Mouse (Mus musculus): Measurements from ENCODE around the gene Myo1b.

DNA sequence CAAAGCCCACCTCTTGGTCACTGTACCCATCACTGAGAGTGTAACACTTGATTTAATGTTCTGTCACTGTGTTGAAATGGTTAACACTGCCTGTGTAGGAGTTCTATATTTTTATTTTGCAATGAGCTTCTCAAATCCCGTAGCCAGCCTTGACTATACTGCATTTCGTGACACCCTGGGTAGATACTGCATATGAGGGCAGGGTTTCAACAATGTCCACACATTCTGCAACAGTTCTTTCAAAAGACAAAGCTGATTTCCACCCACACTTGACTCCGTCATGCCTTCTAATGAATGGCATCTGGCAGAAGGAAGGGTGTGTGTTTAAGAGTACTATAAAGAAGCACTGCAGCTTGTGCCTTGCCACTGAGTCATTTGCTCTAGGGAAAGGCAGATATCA, 17.0 kb upstream of the Myo1b start:
- TF ChIP-seq TAL1 (IDR thresholded peaks at IDR 0.05; ENCODE audit: low read length), result no peak
- TF ChIP-seq GATA1 (IDR thresholded peaks at IDR 0.05; ENCODE audit: low read length), result no peak
